Mouse (Mus musculus) layer of hippocampus, adult 2 months (tissue): ENCODE measurements at regions not wholly inside any gene's neighbourhood (a gene's known extent, or its start where the extent isn't known, plus 50 kb on each side); places are given as distances from the start of the nearest gene placed in this dataset.
"Not testable (repeated sequence)": the region's sequence is repeated elsewhere in the genome, so short reads cannot be mapped to it uniquely, and the experiment has no call there.

Experiments used
- DNase-seq, 2 experiments: peaks; one replicate each; pipeline ENCODE4 v3.0.0; 2022; ENCODE audit warnings: low spot score in 2 of 2
- H3K27ac ChIP-seq: fragments of 200-600 bp; 2 replicates; pipeline ENCODE4 v1.8.1; 2022
- H3K4me3 ChIP-seq: fragments of 200-600 bp; 2 replicates; pipeline ENCODE4 v1.8.1; 2022; ENCODE audit warnings: mild to moderate bottlenecking
- CTCF ChIP-seq: fragments of 200-600 bp; conservative IDR thresholded peaks from 2 replicates; pipeline ENCODE4 v1.8.1; 2022; ENCODE audit warnings: antibody characterized with exemption, mild to moderate bottlenecking, moderate library complexity

DNA sequence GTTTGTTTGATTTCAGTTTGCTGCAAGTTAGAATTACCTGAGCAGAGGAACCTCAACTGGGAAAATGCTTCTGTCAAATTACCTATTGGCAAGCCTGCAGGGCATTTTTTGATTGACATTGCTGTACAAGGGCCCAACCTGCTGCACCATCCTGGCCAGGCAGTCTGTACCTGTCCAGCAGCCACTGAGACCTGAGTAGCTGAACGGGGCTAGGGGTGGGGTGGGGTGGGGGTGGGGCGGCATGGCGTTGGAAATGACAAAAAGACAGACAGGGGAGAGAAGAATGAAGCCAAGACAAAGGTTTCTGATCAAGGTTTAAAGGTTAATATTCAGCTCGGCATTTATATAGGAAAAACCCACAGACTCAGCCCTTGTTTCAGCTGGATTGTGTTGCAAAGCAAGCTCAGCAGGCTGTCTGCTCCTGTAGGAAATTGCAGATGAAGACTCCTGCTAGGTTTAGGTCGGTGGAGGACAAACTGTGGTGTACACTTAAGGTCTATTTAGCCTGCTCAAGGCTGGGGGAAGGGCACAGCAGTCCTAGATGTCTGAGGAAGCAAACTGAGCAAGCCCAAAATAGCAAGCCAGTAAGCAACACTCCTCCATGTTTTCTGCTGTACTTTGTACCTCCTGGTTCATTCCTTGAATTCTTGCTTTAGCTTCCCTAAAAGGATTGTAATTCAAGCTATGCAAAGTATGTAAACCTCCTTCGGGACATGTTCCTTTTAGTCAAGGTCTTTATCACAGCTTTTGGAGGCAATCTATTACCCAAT, 369.4 kb upstream of the Nrsn1 start:
- no peak overlapping the region for H3K27ac ChIP-seq
- DNase-seq: no peak
- no peak overlapping the region for H3K4me3 ChIP-seq
- TF ChIP-seq CTCF: no peak

DNA sequence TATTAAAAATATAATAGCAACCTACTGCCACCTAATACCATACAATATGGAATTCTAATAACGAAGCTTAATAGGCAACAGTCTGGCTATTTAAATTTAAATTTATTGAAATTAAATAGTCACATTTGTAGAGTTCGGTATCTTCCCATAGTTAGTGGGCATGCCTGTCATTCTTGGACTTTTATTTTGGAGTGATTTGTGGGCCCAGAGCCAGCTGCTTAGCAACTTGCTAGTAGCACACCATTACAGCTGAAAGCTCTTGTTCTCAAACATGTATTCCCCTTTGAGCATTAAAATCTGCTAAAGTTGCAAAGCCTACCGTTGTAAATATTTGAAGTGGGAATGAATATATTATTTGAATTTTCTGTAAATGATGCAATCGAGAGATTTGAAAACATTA, 359.2 kb upstream of the Nrsn1 start:
- no peak for TF ChIP-seq CTCF
- no peak overlapping the region for H3K4me3 ChIP-seq
- DNase-seq: no peak
- H3K27ac ChIP-seq: no peak overlapping the region

DNA sequence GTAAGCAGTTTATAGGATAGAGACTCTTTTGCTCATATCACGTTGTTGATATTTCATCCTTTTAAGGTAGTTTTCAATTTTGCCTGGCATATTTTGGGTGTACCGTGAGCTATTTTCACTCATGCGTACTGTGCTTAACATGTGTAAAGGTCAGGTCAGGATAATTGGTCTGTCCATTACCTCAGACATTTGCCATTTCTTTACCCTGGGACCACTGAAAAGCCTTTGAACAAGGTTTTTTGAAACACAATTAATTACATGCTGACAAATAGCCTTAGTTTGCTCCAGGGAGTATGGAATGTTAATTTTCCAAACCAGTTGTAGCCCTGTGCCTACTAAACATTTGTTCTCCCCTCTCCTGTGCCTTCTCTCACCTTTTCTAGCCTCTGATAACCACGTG, 347.3 kb upstream of the Nrsn1 start:
- no peak for TF ChIP-seq CTCF
- no peak overlapping the region for H3K4me3 ChIP-seq
- H3K27ac ChIP-seq: no peak overlapping the region
- DNase-seq: no peak

DNA sequence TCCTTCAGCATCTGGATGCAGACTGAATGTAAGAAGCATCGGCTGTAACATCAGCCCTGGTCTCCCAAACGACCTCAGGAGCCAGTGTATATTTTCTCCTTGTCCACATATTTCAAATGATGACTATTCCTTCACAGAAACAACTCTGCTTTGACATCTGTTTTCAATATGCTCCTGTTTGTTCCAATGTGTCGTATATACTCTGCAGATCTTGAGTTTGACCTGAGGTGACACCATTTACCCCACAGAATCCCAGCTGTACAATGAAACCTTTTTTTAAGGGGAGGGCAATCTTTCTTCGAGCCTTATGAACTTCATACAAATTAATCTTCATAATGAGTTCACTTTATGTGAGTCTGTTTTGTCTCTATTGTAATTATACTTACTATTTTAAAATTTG, 341.7 kb upstream of the Nrsn1 start:
- DNase-seq: no peak
- Histone ChIP-seq H3K4me3 (no peak overlapping the region), H3K27ac (no peak overlapping the region)
- TF ChIP-seq CTCF: no peak

GRCm38 (mm10) chr13:25609641-25610040, 339.3 kb upstream of the Nrsn1 start:
- DNase-seq: no peak
- TF ChIP-seq CTCF: no peak
- Histone ChIP-seq H3K4me3 (no peak overlapping the region), H3K27ac (no peak overlapping the region)

DNA sequence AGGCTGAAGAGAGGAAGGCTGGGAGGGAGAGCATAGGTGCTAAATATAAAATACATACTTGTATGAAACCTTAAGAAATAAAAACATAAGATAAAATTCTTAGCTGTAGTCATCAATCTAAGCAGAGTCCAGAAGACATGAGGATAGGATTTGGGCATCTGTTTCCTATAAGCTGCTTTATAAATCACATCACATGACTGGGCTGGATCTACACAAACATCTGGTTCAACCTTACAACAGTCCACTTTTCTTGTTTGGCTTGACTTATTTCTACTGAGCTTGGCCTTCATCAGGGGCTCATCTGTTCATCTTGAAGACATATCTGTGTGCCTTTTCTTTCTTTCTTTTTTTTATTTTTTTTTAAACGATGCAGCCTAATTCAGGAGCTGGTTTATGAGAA, 338.9 kb upstream of the Nrsn1 start:
- H3K27ac ChIP-seq: no peak overlapping the region
- TF ChIP-seq CTCF: no peak
- H3K4me3 ChIP-seq: no peak overlapping the region
- no peak for DNase-seq

- not testable (repeated sequence) for H3K27ac ChIP-seq, DNase-seq, H3K4me3 ChIP-seq
Measured at GRCm38 (mm10) chr13:25601351-25601750, 331.0 kb upstream of the Nrsn1 start.

- no peak overlapping the region for H3K4me3 ChIP-seq
- no peak for TF ChIP-seq CTCF
- DNase-seq: no peak
- no peak overlapping the region for H3K27ac ChIP-seq
Measured at GRCm38 (mm10) chr13:25594629-25595028, 324.3 kb upstream of the Nrsn1 start.

- no peak for TF ChIP-seq CTCF
- DNase-seq: no peak
- Histone ChIP-seq H3K27ac (no peak overlapping the region), H3K4me3 (no peak overlapping the region)
Measured at GRCm38 (mm10) chr13:25570641-25571040, 300.3 kb upstream of the Nrsn1 start.

DNA sequence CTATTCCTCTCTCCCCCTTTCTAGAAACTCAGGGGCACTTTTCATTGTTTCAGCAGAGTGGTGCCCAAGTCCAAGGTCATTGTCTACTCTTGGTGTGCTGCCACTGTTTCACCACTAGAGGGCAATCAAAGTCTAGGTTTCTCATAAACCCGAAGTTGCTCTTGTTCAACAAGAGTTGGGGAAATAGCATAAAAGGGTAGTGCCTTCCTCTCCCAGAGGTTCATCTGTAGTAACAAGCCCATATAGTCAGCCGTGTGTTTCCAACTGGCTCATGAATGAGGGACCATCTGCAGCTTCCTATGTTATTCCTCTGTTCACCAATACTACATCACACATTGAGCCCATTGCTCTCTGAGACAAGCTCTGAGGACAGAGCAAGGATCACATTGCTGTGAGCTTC, 292.4 kb upstream of the Nrsn1 start:
- Histone ChIP-seq H3K27ac (no peak overlapping the region), H3K4me3 (no peak overlapping the region)
- TF ChIP-seq CTCF: peak; percentile 97
- peak; percentile 31 to 47 for DNase-seq

DNA sequence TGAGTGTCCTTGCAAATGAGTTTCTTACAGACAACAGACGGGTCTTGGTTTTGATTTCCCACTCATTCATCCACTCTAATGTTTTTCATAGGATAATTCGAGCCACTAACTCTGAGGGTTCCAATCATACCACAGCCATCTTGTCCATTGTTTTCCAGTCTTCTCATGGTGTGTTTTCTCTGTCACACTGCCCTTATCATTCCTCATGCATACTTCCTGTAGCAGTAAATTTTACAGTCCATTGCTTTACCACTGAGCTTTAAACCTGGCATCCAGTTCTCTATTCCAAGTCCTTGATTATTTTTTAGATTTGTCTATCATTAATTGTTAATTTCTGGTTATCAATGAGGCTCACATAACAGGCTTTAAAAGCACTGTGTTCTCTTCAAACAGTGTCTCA, 290.0 kb upstream of the Nrsn1 start:
- no peak for DNase-seq
- Histone ChIP-seq H3K4me3 (no peak overlapping the region), H3K27ac (no peak overlapping the region)
- no peak for TF ChIP-seq CTCF

DNA sequence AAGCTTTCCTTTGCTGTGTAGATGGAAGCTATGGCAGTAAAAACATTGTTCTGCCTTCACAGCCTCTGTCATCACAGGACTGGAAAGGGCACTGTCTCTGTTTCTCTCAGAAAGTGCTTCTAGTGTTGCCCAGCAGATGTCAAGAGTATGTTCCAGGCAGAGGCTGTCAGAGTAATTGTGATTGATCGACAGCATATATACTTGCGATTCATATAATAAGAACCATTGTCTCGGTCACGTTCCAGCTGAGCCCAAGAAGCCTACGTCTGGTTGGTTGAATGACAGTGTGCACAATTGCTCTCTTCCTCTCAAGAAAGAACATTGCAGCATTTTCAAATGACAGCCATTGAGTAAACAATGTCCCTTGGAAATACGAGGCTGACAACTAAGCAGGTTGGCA, 284.7 kb upstream of the Nrsn1 start:
- H3K4me3 ChIP-seq: no peak overlapping the region
- TF ChIP-seq CTCF: no peak
- DNase-seq: no peak
- no peak overlapping the region for H3K27ac ChIP-seq

DNA sequence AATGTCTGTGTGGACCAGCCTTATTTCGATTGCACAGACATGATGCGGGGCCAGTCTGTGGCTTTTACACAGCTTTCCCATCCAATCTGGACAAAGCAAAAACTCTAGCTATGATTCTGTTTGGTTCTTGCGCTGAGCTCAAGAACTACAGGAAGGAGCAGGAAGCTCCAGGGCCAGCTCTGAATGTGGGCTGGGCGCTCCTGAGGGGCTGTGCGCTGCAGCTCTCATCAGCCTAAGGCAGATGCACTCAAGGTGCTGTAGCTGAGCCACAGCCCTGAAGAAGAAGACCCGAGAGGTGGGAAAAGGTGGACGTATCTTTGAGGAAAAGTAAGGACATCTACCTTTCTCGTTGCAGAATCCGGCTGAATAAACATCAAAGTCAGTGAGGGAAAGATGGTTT, 278.2 kb upstream of the Nrsn1 start:
- TF ChIP-seq CTCF: no peak
- Histone ChIP-seq H3K27ac (no peak overlapping the region), H3K4me3 (no peak overlapping the region)
- no peak for DNase-seq

DNA sequence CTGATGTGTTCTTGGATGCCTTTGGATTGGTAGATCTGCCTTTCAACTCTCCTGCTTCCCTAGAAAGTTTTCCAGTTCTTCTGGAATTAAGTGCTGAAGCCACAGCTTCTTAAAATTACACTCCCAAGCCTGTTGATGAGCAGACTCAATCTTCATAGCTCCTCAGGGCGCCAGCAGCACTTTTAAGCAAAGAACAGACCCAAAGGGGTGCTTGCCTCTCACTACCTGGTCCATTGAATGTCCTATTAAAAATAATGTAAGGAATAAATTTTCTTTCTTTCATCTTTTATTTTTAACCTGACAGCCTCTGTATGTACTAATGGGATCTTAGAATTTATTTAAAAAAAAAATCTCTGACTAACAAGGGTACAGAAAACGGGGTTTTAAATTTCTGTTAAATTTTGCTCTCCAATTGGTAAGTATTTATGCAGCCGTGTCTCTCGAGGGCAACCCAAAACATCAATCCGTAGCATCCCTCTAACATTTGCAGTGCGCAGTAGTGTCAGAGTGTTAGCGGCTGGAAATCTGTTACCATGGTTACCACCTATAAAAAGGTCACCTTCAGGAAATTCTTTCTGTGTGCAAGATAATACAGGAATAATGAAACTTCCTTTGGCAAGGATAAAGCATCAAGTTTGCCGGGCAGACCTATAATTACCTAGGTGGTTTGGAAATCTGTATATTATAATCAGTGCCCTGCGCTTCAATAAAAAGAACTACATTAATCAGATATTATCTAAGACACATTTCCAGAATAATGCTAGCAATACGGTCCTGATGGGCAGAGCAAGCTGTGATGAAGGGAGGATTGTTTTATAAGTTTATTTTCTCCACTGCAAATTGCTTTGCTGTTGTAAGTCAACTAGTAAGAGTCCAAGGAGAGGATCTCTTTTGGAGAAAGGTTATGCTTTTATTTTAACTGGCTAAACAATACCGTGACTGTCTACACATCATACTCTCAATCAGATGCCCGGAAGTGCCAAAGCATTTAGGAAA, 277.1 kb upstream of the Nrsn1 start:
- H3K27ac ChIP-seq: no peak overlapping the region
- no peak for TF ChIP-seq CTCF
- no peak for DNase-seq
- H3K4me3 ChIP-seq: no peak overlapping the region
